Mouse (Mus musculus) heart, embryonic 12.5 days (tissue): ENCODE measurements around the gene D17Wsu92e. TPM values are rescaled to one million over a fixed set of nuclear protein-coding genes. Genes with fewer than 3 reads are reported as not detected.

ENCODE experiments used
- ATAC-seq: fragments of 200-750 bp; cut with Nextera tagmentation; 2 replicates; pipeline ENCODE4 v1.8.0; 2017; ENCODE audit warnings: moderate TSS enrichment, moderate library complexity; ENCODE audit not compliant: insufficient number of reproducible peaks, low FRiP score
- H3K27ac ChIP-seq: fragments of 300-500 bp; sonication (generic); 2 replicates; pipeline ENCODE4 v1.5.1; 2016; ENCODE audit warnings: mild to moderate bottlenecking, moderate library complexity; ENCODE audit not compliant: poor library complexity, severe bottlenecking
- H3K27me3 ChIP-seq: fragments of 300-500 bp; sonication (generic); replicated peaks from 2 replicates; pipeline ENCODE4 v1.6.1; 2016; ENCODE audit warnings: mild to moderate bottlenecking, moderate library complexity
- H3K36me3 ChIP-seq: fragments of 300-500 bp; sonication (generic); 2 replicates; pipeline ENCODE4 v1.6.1; 2016; ENCODE audit warnings: mild to moderate bottlenecking, moderate library complexity
- H3K4me1 ChIP-seq: fragments of 300-500 bp; sonication (generic); replicated peaks from 2 replicates; pipeline ENCODE4 v1.6.1; 2016; ENCODE audit warnings: mild to moderate bottlenecking
- H3K4me2 ChIP-seq: fragments of 300-500 bp; sonication (generic); 2 replicates; pipeline ENCODE4 v1.6.1; 2016; ENCODE audit warnings: mild to moderate bottlenecking, moderate library complexity
- H3K4me3 ChIP-seq: fragments of 300-500 bp; sonication (generic); 2 replicates; pipeline ENCODE4 v1.5.1; 2016; ENCODE audit warnings: mild to moderate bottlenecking
- H3K9ac ChIP-seq: fragments of 300-500 bp; sonication (generic); 2 replicates; pipeline ENCODE4 v1.6.1; 2016; ENCODE audit warnings: mild to moderate bottlenecking, moderate library complexity
- H3K9me3 ChIP-seq: fragments of 300-500 bp; sonication (generic); replicated peaks from 2 replicates; pipeline ENCODE4 v1.6.1; 2016; ENCODE audit warnings: mild to moderate bottlenecking, moderate library complexity
- WGBS: fragments of 180-500 bp; shearing (Covaris S2); methylation state at CpG from one replicate; pipeline ENCODE4 v1.1.7; 2016; 5-methylcytosine and 5-hydroxymethylcytosine counted together
- polyA plus RNA-seq: library from polyadenylated mRNA; unstranded; fragments of >200 nt; fragmentation: Nextera tagmentation; extraction: Ambion mirVana; gene quantifications from 2 replicates; pipeline ENCODE4 v1.2.1, GENCODE M21; 2016

D17Wsu92e gene
- polyA plus RNA-seq, 1 experiment from 2014 or later: 15.1 TPM

DNA sequence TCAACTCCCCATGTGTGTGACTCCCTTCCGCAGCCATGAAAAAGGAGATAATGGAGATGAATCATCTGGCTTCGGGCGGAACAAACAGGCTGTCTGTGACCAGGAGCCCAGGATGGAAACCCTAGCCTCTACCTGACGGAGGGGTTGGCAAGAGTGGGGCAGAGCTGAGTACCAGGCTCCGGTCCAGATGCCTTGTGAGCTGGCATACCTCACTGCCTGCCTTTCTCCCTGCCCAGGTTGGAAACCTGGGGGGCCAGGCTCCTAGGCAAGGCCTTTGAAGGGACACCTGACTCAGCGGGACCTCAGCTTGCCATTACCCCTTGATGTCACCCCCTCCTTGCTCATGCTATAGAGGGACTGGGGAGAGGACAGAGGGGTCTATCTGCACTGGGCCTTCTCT is 79.5 kb downstream of the D17Wsu92e start:
- 78% methylated on average over 6 of the region's 6 CpGs for WGBS
- H3K4me2 ChIP-seq: no peak overlapping the region
- ATAC-seq: no peak
- H3K4me1 ChIP-seq: no peaks in the 10 kb centered on the region
- H3K36me3 ChIP-seq: peaks cover 8% of the 10 kb centered on the region; the same call in 1 of the 2 replicates
- H3K27ac ChIP-seq: no peak overlapping the region
- H3K9ac ChIP-seq: no peak overlapping the region
- H3K9me3 ChIP-seq: no peaks in the 10 kb centered on the region
- no peak overlapping the region for H3K4me3 ChIP-seq
- H3K27me3 ChIP-seq: no peaks in the 10 kb centered on the region

DNA sequence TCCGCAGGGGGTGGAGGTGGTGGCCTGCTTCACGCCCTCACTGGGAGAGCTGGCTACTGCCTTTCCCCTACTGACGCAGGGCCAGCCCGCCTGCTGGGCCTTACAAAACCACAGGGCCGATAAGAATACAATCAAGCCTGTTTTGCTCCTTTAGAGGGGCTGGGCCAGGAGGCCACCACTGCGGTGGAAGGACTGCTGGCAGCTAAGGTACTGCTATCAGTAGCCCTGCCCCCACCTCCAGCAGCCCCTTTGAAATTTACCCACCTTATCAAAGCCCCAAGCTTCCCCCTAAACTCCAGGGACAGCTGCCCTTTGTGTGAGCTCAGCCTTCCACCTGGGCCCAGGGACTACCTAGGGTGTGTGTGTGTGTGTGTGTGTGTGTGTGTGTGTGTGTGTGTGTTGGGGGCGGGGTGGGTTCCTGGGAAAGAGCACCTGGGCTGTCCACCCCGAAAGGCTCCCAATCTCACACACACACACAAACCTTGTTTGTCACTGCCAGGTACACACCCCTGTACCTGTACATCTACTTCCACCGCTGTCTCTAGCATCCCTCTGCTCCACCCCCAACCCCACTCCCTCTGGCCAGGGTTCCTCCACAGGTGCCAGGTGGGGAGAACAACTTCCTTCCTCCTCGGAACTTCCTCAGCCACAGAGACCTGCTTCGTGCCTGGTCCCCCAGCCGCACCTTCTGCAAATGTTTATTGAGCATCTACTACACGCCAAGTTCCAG is 85.9 kb downstream of the D17Wsu92e start:
- Histone ChIP-seq H3K4me3 (no peak overlapping the region), H3K9me3 (no peaks in the 10 kb centered on the region), H3K36me3 (no peaks in the 10 kb centered on the region), H3K27ac (no peak overlapping the region), H3K4me1 (peaks cover 22% of the 10 kb centered on the region), H3K4me2 (no peak overlapping the region), H3K9ac (peak overlapping the region; percentile 15; the same call in 1 of the 2 replicates), H3K27me3 (0 out of 2 replicates have a peak, but pooled peaks cover 5% of the 10 kb centered on the region)
- ATAC-seq: no peak
- WGBS: 16% methylated on average over 11 of the region's 13 CpGs

DNA sequence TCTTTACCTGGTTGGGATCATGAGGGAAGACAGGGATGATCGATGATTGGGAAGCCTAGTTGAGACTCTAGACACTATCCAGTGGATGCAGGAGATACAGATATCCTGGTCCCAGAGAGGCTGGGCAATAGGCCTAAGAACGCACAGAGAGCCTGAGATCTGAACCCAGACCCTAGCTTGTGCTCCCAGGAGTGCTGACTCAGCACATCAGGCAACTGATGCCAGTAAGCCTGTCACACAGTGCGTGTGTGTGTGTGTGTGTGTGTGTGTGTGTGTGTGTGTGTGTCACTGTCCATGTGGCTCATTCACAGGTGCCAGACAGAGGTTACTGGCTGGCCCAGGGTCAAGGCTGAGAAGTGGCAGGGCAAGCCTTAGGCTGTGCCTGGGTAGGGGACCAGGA is 87.8 kb downstream of the D17Wsu92e start:
- H3K4me3 ChIP-seq: no peak overlapping the region
- no peak for ATAC-seq
- H3K9ac ChIP-seq: no peak overlapping the region
- H3K4me1 ChIP-seq: peaks cover 22% of the 10 kb centered on the region
- H3K4me2 ChIP-seq: no peak overlapping the region
- H3K9me3 ChIP-seq: no peaks in the 10 kb centered on the region
- no peak overlapping the region for H3K27ac ChIP-seq
- 0 out of 2 replicates have a peak, but pooled peaks cover 5% of the 10 kb centered on the region for H3K27me3 ChIP-seq
- no peaks in the 10 kb centered on the region for H3K36me3 ChIP-seq
- 76% methylated on average over 3 of the region's 3 CpGs for WGBS

DNA sequence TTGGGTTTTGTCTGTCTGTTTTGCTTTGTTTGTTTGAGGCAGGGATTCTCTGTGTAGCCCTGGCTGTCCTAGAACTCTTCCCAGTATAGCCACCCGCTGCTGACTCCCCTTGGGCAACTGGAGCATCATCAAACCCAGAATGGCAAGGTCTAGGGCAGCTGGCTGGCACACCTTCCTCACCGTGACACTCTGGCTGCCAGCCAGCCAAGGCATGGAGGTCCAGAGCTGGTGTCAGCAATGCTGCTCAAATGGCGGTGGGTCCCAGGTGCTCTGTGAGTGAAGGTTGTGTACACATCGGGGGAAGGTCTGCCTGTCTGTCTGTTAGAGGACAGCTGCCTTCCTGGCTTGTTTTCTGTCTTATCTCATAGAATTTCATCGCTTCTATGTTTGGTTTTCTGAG is 88.3 kb downstream of the D17Wsu92e start:
- H3K36me3 ChIP-seq: no peaks in the 10 kb centered on the region
- H3K9ac ChIP-seq: no peak overlapping the region
- no peaks in the 10 kb centered on the region for H3K9me3 ChIP-seq
- no peak overlapping the region for H3K4me2 ChIP-seq
- no peak overlapping the region for H3K4me3 ChIP-seq
- peaks cover 22% of the 10 kb centered on the region for H3K4me1 ChIP-seq
- no peak for ATAC-seq
- no peak overlapping the region for H3K27ac ChIP-seq
- H3K27me3 ChIP-seq: 0 out of 2 replicates have a peak, but pooled peaks cover 5% of the 10 kb centered on the region
- 60% methylated on average over 5 of the region's 5 CpGs for WGBS

DNA sequence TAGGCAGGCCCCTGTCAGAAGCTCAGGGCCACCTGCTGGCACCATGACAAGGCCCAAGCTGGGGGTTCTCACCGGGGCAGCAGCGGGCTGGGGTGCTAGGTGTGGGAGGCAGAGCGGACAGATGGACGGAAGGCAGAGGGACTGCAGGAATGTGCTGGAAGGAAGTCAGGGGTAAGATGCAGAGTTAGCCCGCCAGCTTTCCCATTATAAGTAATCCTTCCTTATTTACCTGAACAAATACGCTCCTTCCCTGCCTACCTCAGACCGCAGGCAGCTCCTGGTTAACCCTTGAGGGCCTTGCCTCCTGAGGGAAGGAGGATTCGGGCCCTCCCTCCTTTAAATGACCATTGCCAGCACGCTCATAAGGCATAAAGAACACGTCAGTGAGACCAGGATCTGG is 91.7 kb downstream of the D17Wsu92e start, which contains the start of gene Spdef:
TSS of gene Spdef (minus strand) at position 186 of the 400 bp plus-strand sequence.
- peaks cover 33% of the 10 kb centered on the region; the same call in 1 of the 2 replicates for H3K27me3 ChIP-seq
- 71% methylated on average over 10 of the region's 10 CpGs for WGBS
- H3K4me2 ChIP-seq: no peak within 1 kb of the TSS
- ATAC-seq: no peak
- no peak within 1 kb of the TSS for H3K9ac ChIP-seq
- H3K4me1 ChIP-seq: peaks cover 18% of the 10 kb centered on the region; the same call in 1 of the 2 replicates
- H3K4me3 ChIP-seq: no peak within 1 kb of the TSS
- H3K9me3 ChIP-seq: no peaks in the 10 kb centered on the region
- no peak within 1 kb of the TSS for H3K27ac ChIP-seq
- no peaks in the 10 kb centered on the region for H3K36me3 ChIP-seq

DNA sequence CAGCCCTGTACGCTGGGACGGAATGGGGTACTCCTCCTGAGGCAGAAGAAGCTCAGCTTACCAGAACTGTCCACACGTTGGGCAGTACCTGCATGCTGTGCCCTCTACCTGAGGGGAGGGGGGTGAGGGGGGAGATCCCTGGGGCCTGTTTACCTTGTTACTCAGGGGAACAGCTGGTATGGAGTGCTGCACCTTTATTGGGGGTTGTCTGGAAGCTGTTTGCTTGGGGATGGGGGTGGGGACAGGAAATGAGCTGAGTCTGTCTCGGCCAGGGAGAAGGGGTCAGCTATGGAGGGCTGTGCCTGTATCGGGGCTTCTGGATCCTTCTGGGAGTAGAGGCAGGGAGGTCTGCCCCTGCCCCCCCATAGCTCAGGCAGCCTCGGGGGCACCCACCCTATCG is 93.9 kb downstream of the D17Wsu92e start:
- 0 out of 2 replicates have a peak, but pooled peaks cover 17% of the 10 kb centered on the region for H3K4me1 ChIP-seq
- 48% methylated on average over 7 of the region's 7 CpGs for WGBS
- peaks cover 37% of the 10 kb centered on the region; the same call in 1 of the 2 replicates for H3K27me3 ChIP-seq
- no peak overlapping the region for H3K27ac ChIP-seq
- no peaks in the 10 kb centered on the region for H3K9me3 ChIP-seq
- no peak overlapping the region for H3K4me3 ChIP-seq
- no peak for ATAC-seq
- H3K9ac ChIP-seq: no peak overlapping the region
- H3K4me2 ChIP-seq: no peak overlapping the region
- H3K36me3 ChIP-seq: no peaks in the 10 kb centered on the region

DNA sequence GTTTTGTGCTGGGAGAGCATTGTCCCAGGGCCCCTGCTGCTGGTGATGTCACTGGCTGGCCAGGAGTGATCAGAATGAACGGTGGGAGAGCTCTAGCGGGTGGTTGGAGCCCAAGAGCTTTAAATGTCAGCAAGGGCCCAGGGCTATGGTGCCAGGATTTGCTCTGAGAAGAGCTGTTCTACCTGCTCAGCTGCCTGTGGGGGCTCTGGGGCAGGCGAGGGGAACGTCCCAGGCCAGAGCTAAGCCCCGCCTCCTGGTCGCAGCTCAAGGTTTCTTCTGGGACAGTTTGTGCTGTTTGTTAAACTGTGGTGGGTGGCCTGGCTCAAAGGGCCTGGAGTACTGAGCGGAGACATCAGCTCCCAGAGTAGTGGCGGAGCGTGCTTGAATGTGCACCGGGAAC is 95.0 kb downstream of the D17Wsu92e start:
- Histone ChIP-seq H3K27ac (no peak overlapping the region), H3K4me3 (no peak overlapping the region), H3K9me3 (no peaks in the 10 kb centered on the region), H3K4me1 (0 out of 2 replicates have a peak, but pooled peaks cover 17% of the 10 kb centered on the region), H3K27me3 (peaks cover 45% of the 10 kb centered on the region; the same call in 1 of the 2 replicates), H3K4me2 (no peak overlapping the region), H3K36me3 (no peaks in the 10 kb centered on the region), H3K9ac (no peak overlapping the region)
- ATAC-seq: no peak
- 19% methylated on average over 10 of the region's 10 CpGs for WGBS

DNA sequence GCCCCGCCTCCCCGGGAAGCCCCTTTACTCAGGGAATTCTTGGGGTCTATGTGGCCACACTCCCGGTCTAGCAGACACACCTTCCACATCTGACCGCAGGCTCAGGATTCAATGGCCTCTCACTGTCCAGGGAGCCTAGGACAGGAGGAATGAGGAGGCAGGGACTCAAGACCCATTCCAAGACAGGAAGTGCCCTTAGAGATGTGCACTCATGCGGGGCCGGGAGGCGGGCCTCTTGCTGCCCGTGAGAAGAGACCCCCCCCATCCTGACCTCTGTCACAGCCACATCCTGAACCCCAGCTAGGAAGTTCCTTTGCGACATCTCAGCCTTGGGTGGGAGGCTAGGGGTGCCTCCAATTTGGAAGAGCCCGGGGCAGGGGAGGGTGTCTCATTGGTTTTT is 95.4 kb downstream of the D17Wsu92e start:
- no peak overlapping the region for H3K9ac ChIP-seq
- no peak overlapping the region for H3K4me3 ChIP-seq
- H3K27me3 ChIP-seq: peaks cover 49% of the 10 kb centered on the region
- H3K27ac ChIP-seq: no peak overlapping the region
- H3K4me2 ChIP-seq: no peak overlapping the region
- 0 out of 2 replicates have a peak, but pooled peaks cover 17% of the 10 kb centered on the region for H3K4me1 ChIP-seq
- ATAC-seq: no peak
- WGBS: 54% methylated on average over 10 of the region's 10 CpGs
- no peaks in the 10 kb centered on the region for H3K9me3 ChIP-seq
- H3K36me3 ChIP-seq: no peaks in the 10 kb centered on the region

DNA sequence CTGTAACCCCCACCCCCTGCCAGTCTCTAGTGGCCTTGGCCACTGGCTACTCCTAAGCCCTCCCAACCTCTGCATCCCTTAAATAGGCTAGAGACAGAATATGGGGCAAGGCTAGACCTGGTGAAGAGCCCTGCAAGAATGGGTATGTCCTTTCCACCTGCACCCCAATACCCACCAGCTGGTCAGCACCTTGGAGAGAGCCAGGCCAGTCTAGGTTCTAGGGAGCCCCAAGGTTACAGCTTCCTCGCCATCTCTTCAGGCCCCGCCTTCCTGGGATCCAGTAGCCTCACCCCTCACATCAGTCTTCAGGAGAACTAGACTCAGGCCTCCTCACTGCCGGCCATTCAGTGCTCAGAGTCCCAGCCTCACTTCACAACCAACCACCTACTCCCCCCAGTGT is 96.1 kb downstream of the D17Wsu92e start:
- Histone ChIP-seq H3K4me1 (0 out of 2 replicates have a peak, but pooled peaks cover 17% of the 10 kb centered on the region), H3K9ac (no peak overlapping the region), H3K36me3 (no peaks in the 10 kb centered on the region), H3K27me3 (peaks cover 55% of the 10 kb centered on the region), H3K4me2 (no peak overlapping the region), H3K27ac (no peak overlapping the region), H3K4me3 (no peak overlapping the region), H3K9me3 (no peaks in the 10 kb centered on the region)
- no peak for ATAC-seq
- WGBS: 7% methylated on average over 3 of the region's 3 CpGs

DNA sequence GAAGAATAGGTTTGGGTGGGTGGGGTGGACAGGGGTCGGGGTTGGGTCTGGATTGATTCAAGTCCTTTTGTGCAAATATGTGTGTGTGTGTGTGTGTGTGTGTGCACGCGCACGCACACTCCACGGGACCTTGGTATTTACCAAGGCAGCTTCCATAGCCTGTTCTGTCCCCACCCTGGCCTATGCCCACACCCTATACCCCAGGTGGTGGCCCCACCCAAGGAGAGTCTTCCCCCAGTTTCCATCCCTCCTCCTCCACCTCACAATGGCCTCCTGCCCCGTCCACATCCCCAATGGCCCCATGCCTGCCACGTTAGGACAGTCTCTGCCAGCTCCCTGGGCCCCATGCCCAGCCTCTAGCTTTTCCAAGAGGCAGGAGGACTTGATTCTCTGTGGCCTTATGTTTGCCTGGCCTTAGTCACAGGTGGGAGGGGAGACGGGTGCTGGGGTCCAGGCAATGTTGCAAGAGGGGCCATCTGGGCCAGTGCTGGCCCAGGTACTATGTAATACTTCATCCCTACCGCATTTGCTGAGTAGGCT is 99.3 kb downstream of the D17Wsu92e start:
- no peak overlapping the region for H3K9ac ChIP-seq
- no peak overlapping the region for H3K4me3 ChIP-seq
- no peak overlapping the region for H3K4me2 ChIP-seq
- 71% methylated on average over 9 of the region's 9 CpGs for WGBS
- no peak overlapping the region for H3K27ac ChIP-seq
- peaks cover 18% of the 10 kb centered on the region; the same call in 1 of the 2 replicates for H3K4me1 ChIP-seq
- H3K27me3 ChIP-seq: peaks cover 81% of the 10 kb centered on the region
- H3K36me3 ChIP-seq: no peaks in the 10 kb centered on the region
- ATAC-seq: no peak
- no peaks in the 10 kb centered on the region; the same call in 1 of the 2 replicates for H3K9me3 ChIP-seq

DNA sequence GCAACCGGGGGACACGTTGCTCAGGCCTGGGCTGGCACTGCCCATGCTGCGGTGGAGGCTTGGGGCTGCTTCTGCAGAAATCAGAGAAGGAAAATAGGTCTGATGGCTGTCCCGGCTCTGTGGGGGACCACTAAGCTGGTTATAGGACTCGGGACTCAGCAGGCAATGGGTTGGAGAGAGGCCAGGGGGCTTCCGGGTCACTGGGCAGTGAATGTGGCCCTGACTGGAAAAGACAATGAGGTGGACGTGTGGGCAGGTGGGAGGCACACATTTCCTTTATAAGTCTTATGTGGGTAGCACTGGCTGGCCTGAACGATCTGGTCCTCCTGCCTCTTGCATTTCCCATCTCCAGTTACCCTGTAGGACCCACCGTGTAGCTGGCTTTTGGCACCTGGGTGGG is 100.1 kb downstream of the D17Wsu92e start:
- H3K27ac ChIP-seq: no peak overlapping the region
- no peaks in the 10 kb centered on the region for H3K36me3 ChIP-seq
- no peak overlapping the region for H3K4me3 ChIP-seq
- ATAC-seq: no peak
- no peak overlapping the region for H3K9ac ChIP-seq
- H3K4me1 ChIP-seq: peaks cover 13% of the 10 kb centered on the region; the same call in 1 of the 2 replicates
- H3K4me2 ChIP-seq: no peak overlapping the region
- no peaks in the 10 kb centered on the region; the same call in 1 of the 2 replicates for H3K9me3 ChIP-seq
- H3K27me3 ChIP-seq: peaks cover 75% of the 10 kb centered on the region
- WGBS: 58% methylated on average over 9 of the region's 9 CpGs
